Mouse (Mus musculus) fat pad, adult 2 months (tissue): ENCODE data around the gene Fam102a.

Experiments used
- DNase-seq: peaks from one replicate; pipeline ENCODE4 v3.0.0-alpha.2; 2011; ENCODE audit warnings: low read depth, low spot score; ENCODE audit errors: extremely low read depth

The Fam102a gene

GRCm38 (mm10) chr2:32512592-32512991, 22.5 kb upstream of the Fam102a start:
- no peak for DNase-seq

GRCm38 (mm10) chr2:32514335-32514734, 20.8 kb upstream of the Fam102a start:
- DNase-seq, result no peak

- DNase-seq, result no peak
These were observed 17.8 kb upstream of the Fam102a start for GRCm38 (mm10) chr2:32517233-32517867.

- DNase-seq, result no peak
These were observed 14.8 kb upstream of the Fam102a start for GRCm38 (mm10) chr2:32520034-32520990.

GRCm38 (mm10) chr2:32524536-32525031, 10.5 kb upstream of the Fam102a start:
- no peak for DNase-seq

- DNase-seq, result no peak
These were observed 9.3 kb upstream of the Fam102a start for GRCm38 (mm10) chr2:32525816-32526215.

- no peak for DNase-seq
These were observed 7.6 kb upstream of the Fam102a start for GRCm38 (mm10) chr2:32527468-32527966.

GRCm38 (mm10) chr2:32528326-32528725, 6.8 kb upstream of the Fam102a start:
- DNase-seq, result no peak

- no peak for DNase-seq
These were observed 4.7 kb upstream of the Fam102a start for GRCm38 (mm10) chr2:32530479-32530878.

- DNase-seq, result no peak
These were observed 2.0 kb upstream of the Fam102a start for GRCm38 (mm10) chr2:32533163-32533562.

GRCm38 (mm10) chr2:32534061-32534732, 935 bp upstream of the Fam102a start:
- no peak for DNase-seq

- DNase-seq, result no peak
These were observed 414 bp downstream of the Fam102a start for GRCm38 (mm10) chr2:32535501-32535991.

GRCm38 (mm10) chr2:32536086-32536633, 1.0 kb downstream of the Fam102a start:
- no peak for DNase-seq

- no peak for DNase-seq
These were observed 1.7 kb downstream of the Fam102a start for GRCm38 (mm10) chr2:32536634-32537359.

GRCm38 (mm10) chr2:32537360-32537905, 2.3 kb downstream of the Fam102a start:
- no peak for DNase-seq

GRCm38 (mm10) chr2:32537941-32538340, 2.8 kb downstream of the Fam102a start:
- DNase-seq, result no peak

GRCm38 (mm10) chr2:32538461-32538860, 3.3 kb downstream of the Fam102a start:
- no peak for DNase-seq

- DNase-seq, result peak; percentile 67
These were observed 4.4 kb downstream of the Fam102a start for GRCm38 (mm10) chr2:32539452-32539981.

- DNase-seq, result peak; percentile 86
These were observed 6.3 kb downstream of the Fam102a start for GRCm38 (mm10) chr2:32541333-32541908.
